Mouse (Mus musculus) ES-E14 (cell line): ENCODE measurements around the gene Rapgef2.

Experiments used
- CHD2 ChIP-seq: IDR thresholded peaks from 2 replicates; pipeline ENCODE4 v1.6.1; 2014; ENCODE audit warnings: mild to moderate bottlenecking, low read depth, low read length, inconsistent platforms
- HCFC1 ChIP-seq: IDR thresholded peaks from 2 replicates; pipeline ENCODE4 v1.6.1; 2012; ENCODE audit warnings: low read length, inconsistent platforms, borderline replicate concordance; ENCODE audit not compliant: insufficient read depth
- MAFK ChIP-seq: IDR thresholded peaks from 2 replicates; pipeline ENCODE4 v1.6.1; 2014; ENCODE audit warnings: mild to moderate bottlenecking, low read depth, low read length, inconsistent platforms; ENCODE audit not compliant: insufficient read depth
- ZC3H11A ChIP-seq: IDR thresholded peaks from 2 replicates; pipeline ENCODE4 v1.6.1; 2012; ENCODE audit warnings: low read depth, mild to moderate bottlenecking, inconsistent platforms, low read length, borderline replicate concordance
- ZNF384 ChIP-seq: IDR thresholded peaks from 2 replicates; pipeline ENCODE4 v1.6.1; 2012; ENCODE audit warnings: low read depth, low read length, inconsistent platforms

DNA sequence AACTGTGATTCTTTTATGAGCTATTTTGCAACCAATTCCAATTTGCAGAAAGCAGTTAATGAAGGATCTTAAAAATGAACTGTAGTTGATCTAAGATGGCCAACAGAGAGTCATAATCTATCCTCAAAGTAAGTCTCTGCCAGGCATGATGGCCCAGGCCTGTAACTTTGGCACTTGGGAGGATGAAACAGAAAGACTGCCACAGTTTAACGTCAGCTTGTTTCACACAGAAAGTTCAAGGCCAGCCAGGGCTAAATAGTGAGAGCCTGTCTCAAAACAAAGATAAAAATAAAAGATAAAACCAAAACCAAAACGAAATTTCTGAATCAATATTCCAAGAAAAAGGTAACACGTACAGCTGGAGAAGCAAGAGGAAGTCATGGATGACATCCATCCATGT lies 155.3 kb downstream of the Rapgef2 start:
- TF ChIP-seq CHD2 (no peak), MAFK (no peak), ZNF384 (no peak), HCFC1 (no peak), ZC3H11A (no peak)
